Mouse (Mus musculus) midbrain, postnatal 0 days (tissue): ENCODE results near the gene Nt5dc1. TPM values are rescaled to one million over a fixed set of nuclear protein-coding genes. Genes with fewer than 3 reads are reported as not detected.

Experiments
- ATAC-seq: fragments of 200-750 bp; cut with Nextera tagmentation; 2 replicates; pipeline ENCODE4 v1.8.0; 2017; ENCODE audit warnings: moderate number of reproducible peaks, mild to moderate bottlenecking, moderate TSS enrichment, moderate library complexity; ENCODE audit not compliant: low FRiP score
- DNase-seq: peaks from one replicate; pipeline ENCODE4 v3.0.0-alpha.2; 2015; ENCODE audit warnings: low spot score
- H3K27ac ChIP-seq: fragments of 300-500 bp; sonication (generic); 2 replicates; pipeline ENCODE4 v1.5.1; 2014; ENCODE audit warnings: low read depth, mild to moderate bottlenecking, low read length, mixed read lengths
- H3K27me3 ChIP-seq: fragments of 300-500 bp; sonication (generic); 2 replicates; pipeline ENCODE4 v1.6.1; 2014; ENCODE audit warnings: low read length, control low read depth, mixed read lengths; ENCODE audit not compliant: insufficient read depth
- H3K36me3 ChIP-seq: fragments of 300-500 bp; sonication (generic); 2 replicates; pipeline ENCODE4 v1.6.1; 2014; ENCODE audit warnings: low read length, control low read depth, mixed read lengths; ENCODE audit not compliant: insufficient read depth
- H3K4me1 ChIP-seq: fragments of 300-500 bp; sonication (generic); 2 replicates; pipeline ENCODE4 v1.6.1; 2014; ENCODE audit warnings: mild to moderate bottlenecking, control low read depth, antibody characterized with exemption, low read length, mixed read lengths; ENCODE audit not compliant: insufficient read depth
- H3K4me2 ChIP-seq: fragments of 300-500 bp; sonication (generic); 2 replicates; pipeline ENCODE4 v1.6.1; 2014; ENCODE audit warnings: low read depth, mild to moderate bottlenecking, low read length, mixed read lengths; ENCODE audit not compliant: poor library complexity, severe bottlenecking
- H3K4me3 ChIP-seq: fragments of 300-500 bp; sonication (generic); 2 replicates; pipeline ENCODE4 v1.5.1; 2014; ENCODE audit warnings: low read depth, mild to moderate bottlenecking, low read length, moderate library complexity
- H3K9ac ChIP-seq: fragments of 300-500 bp; sonication (generic); replicated peaks from 2 replicates; pipeline ENCODE4 v1.6.1; 2014; ENCODE audit warnings: mild to moderate bottlenecking, low read length, moderate library complexity, mixed read lengths; ENCODE audit not compliant: poor library complexity, severe bottlenecking
- H3K9me3 ChIP-seq: fragments of 300-500 bp; sonication (generic); 2 replicates; pipeline ENCODE4 v1.6.1; 2016; ENCODE audit warnings: low read length, control low read depth
- CTCF ChIP-seq: IDR thresholded peaks from 2 replicates; pipeline ENCODE4 v1.5.1; 2016; ENCODE audit warnings: antibody characterized with exemption, mild to moderate bottlenecking
- WGBS: fragments of 180-500 bp; shearing (Covaris S2); extraction: QIAGEN DNeasy Blood & Tissue Kit; methylation state at CpG from one replicate; pipeline ENCODE4 v1.1.7; 2014; 5-methylcytosine and 5-hydroxymethylcytosine counted together
- polyA plus RNA-seq: library from polyadenylated mRNA; unstranded; fragments of >200 nt; fragmentation: Nextera tagmentation; extraction: Ambion mirVana; gene quantifications from 2 replicates; pipeline ENCODE4 v1.2.1, GENCODE M21; 2015
- total RNA-seq: library from RNA; depleted of rRNA; stranded (reverse); fragments of >200 nt; gene quantifications from 2 replicates; pipeline ENCODE4 v1.2.3, GENCODE M21; 2014; rRNA removed

Nt5dc1 gene
- total and polyA plus RNA-seq, 2 experiments from 2014 or later, result 0.93 to 2.6 TPM

DNA sequence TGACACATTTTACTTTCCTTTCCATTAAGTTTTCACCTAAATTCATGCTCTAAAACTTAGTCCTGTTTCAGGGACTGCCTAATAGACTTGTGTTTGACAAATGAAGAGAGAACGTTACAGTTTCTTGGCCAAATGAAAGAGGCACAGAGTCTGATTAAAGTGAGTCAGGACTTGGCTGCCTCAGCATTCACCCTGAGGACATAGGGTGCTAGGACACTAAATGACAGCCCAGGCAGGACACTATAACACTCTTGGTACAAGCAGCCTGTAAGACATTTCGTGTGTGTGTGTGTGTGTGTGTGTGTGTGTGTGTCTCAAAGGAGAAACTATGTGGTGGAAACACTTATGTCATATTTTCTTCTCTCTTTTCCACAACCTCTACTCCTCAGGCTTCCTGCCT, 172.2 kb downstream of the Nt5dc1 start:
- no peak for ATAC-seq
- 73% methylated on average over 2 of the region's 2 CpGs for WGBS
- no peak for TF ChIP-seq CTCF
- Histone ChIP-seq H3K36me3 (no peaks in the 10 kb centered on the region), H3K9me3 (no peaks in the 10 kb centered on the region), H3K4me1 (no peaks in the 10 kb centered on the region), H3K4me3 (no peak overlapping the region), H3K4me2 (no peak overlapping the region), H3K9ac (no peak overlapping the region), H3K27me3 (no peaks in the 10 kb centered on the region), H3K27ac (no peak overlapping the region)
- no peak for DNase-seq

DNA sequence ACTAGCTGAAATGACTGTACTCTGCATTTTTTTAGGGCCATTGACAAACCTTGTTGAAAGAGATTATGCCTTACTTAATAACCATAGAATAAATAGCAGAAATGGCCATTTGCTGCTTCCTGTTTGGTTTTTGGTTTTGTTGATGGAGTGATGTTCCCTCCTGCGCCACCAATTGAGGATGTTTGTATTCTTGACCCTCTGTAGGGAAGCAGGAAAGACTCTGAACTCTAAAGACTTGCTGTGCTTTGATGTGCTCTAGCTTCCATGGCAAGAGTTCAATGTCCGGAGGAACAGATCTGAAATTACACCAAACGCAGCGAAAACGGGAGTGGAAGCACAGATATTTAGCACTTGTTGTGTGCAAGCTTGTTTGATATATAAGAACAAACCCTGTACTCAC, 173.6 kb downstream of the Nt5dc1 start:
- no peaks in the 10 kb centered on the region for H3K4me1 ChIP-seq
- H3K27me3 ChIP-seq, result no peaks in the 10 kb centered on the region
- no peaks in the 10 kb centered on the region for H3K9me3 ChIP-seq
- H3K4me2 ChIP-seq, result no peak overlapping the region
- H3K36me3 ChIP-seq, result no peaks in the 10 kb centered on the region
- WGBS, result 84% methylated on average over 5 of the region's 5 CpGs
- no peak overlapping the region for H3K27ac ChIP-seq
- no peak overlapping the region for H3K4me3 ChIP-seq
- DNase-seq (no peak), ATAC-seq (no peak)
- H3K9ac ChIP-seq, result no peak overlapping the region
- TF ChIP-seq CTCF, result no peak

DNA sequence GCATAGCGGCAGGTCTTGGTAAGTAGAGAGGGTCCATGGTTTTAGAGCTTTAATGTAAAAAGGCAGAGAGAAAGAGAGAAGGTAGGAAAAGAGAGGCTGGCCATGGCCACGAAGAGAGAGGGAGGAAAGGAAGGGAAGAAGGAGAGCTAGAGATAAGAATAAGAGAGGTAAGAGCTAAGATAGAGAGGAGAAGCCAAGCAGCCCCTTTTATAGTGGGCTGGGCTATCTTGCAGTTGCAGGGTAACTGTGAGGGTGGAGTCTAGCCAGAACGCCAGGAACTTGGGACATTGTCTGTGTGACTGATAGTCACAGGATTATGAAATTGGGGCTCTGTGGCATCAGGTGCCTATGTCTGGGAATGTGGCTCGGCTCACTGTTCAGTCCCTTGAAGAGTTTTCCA, 179.8 kb downstream of the Nt5dc1 start:
- H3K36me3 ChIP-seq, result no peaks in the 10 kb centered on the region
- no peak overlapping the region for H3K4me3 ChIP-seq
- no peaks in the 10 kb centered on the region for H3K27me3 ChIP-seq
- H3K4me1 ChIP-seq, result no peaks in the 10 kb centered on the region
- H3K27ac ChIP-seq, result no peak overlapping the region
- no peak overlapping the region for H3K9ac ChIP-seq
- DNase-seq, result no peak
- WGBS, result 80% methylated on average over 4 of the region's 4 CpGs
- TF ChIP-seq CTCF, result no peak
- H3K9me3 ChIP-seq, result no peaks in the 10 kb centered on the region
- no peak overlapping the region for H3K4me2 ChIP-seq
- no peak for ATAC-seq

Other genes starting within 250 kb of the Nt5dc1 start
- gene Dse, start 210.8 kb downstream of the Nt5dc1 start, total RNA-seq, result 19.7 and 37.4 TPM in 2 replicates
- gene Dse, start 210.8 kb downstream of the Nt5dc1 start, polyA plus RNA-seq, result 5.9 and 7.0 TPM in 2 replicates
- 93.3 and 94.2 TPM in 2 replicates for gene Tspyl1, start 136.4 kb downstream of the Nt5dc1 start, total RNA-seq
- gene Tspyl1, start 136.4 kb downstream of the Nt5dc1 start, polyA plus RNA-seq, result 129 and 139 TPM in 2 replicates
- 579 and 597 TPM in 2 replicates for gene Tspyl4, start 121.1 kb downstream of the Nt5dc1 start, total RNA-seq
- gene Tspyl4, start 121.1 kb downstream of the Nt5dc1 start, polyA plus RNA-seq, result 508 and 510 TPM in 2 replicates
- gene Col10a1, start 28.6 kb downstream of the Nt5dc1 start, total RNA-seq, result 0.19 and 0.60 TPM in 2 replicates
- gene Col10a1, start 28.6 kb downstream of the Nt5dc1 start, polyA plus RNA-seq, result 0.10 and 0.11 TPM in 2 replicates
- 0.52 and 0.71 TPM in 2 replicates for gene Frk, start 64.8 kb upstream of the Nt5dc1 start, total RNA-seq
- gene Frk, start 64.8 kb upstream of the Nt5dc1 start, polyA plus RNA-seq, result 0.41 and 0.64 TPM in 2 replicates